Mouse (Mus musculus): ENCODE measurements around the gene Arf3.
"Not testable (repeated sequence)": the region's sequence is repeated elsewhere in the genome, so short reads cannot be mapped to it uniquely, and the experiment has no call there.

Arf3 gene

GRCm38 (mm10) chr15:98754125-98754524, 8.9 kb downstream of the Arf3 start:
- no peak for DNase-seq (ENCODE audit: low spot score in 2 of 2)

DNA sequence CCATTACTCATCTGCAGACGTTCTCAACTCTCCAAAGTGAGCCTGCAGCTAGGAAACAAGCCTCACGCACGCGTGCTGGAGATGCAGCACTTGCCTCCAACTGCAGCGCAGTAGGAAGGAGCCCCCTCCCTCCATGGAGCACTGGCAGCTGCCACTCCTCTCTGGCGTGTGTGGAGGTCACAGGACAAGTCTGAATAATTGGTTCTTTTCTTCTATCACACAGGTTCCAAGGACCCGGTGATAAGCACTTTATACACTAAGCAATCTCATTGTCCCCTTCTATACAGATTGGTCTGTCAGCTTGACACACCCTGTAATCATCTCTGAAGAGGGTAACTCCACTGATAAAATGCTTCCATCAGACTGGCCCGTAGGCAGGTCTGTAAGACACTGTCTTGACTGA, 10.0 kb downstream of the Arf3 start:
- DNase-seq (ENCODE audit: low spot score in 2 of 2): no peak

DNA sequence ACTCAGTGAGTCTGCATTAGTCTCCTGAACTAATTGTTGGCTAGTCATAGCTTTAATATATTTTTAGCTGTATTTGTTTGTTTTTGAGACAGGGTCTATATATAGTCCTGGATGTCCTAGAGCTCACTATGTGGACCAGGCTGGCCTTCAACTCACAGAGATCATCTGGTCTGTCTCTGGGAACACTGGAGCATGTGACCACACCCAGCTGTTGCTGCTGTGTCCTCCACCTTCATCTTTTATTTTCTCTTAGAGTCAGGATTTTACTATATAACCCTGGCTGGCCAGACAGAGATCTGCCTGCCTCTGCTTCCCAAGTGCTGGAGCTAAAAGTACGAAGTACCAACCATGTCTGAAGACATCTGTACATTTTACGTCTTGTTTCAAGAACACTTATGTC, 13.9 kb downstream of the Arf3 start:
- DNase-seq (ENCODE audit: low spot score in 2 of 2): no peak

DNA sequence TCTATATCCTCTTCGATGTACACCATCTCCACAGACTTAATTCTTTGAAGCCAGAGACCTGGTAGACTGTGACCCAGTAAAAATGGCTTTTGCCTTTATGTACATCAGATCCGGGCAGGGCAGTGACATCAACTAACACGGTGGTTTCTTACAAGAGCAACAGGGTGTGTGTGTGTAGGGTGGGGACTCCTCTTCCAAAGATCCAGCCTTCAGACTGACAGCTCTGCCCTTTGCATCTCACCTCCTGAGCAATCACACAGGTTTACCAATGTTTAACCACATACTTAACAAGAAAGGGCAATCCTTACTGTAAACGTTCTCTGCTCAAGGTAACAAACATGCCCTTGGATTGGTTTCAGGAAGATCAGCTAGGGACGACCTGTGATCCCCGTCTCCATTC, 15.7 kb downstream of the Arf3 start:
- no peak for DNase-seq (ENCODE audit: low spot score in 2 of 2)

- DNase-seq (ENCODE audit: low spot score in 2 of 2): no peak
These were observed 16.6 kb downstream of the Arf3 start for GRCm38 (mm10) chr15:98746344-98746965.

DNA sequence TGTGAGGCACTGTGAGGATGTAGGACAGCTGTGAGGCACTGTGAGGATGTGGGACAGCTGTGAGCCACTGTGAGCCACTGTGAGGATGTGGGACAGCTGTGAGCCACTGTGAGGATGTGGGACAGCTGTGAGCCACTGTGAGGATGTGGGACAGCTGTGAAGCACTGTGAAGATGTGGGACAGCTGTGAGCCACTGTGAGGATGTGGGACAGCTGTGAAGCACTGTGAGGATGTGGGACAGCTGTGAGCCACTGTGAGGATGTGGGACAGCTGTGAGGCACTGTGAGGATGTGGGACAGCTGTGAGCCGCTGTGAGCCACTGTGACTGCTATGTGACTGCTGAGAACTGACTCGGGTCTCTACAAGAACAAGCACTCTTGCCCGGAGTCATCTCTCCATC, 19.2 kb downstream of the Arf3 start:
- DNase-seq (ENCODE audit: low spot score in 2 of 2): not testable (repeated sequence)

DNA sequence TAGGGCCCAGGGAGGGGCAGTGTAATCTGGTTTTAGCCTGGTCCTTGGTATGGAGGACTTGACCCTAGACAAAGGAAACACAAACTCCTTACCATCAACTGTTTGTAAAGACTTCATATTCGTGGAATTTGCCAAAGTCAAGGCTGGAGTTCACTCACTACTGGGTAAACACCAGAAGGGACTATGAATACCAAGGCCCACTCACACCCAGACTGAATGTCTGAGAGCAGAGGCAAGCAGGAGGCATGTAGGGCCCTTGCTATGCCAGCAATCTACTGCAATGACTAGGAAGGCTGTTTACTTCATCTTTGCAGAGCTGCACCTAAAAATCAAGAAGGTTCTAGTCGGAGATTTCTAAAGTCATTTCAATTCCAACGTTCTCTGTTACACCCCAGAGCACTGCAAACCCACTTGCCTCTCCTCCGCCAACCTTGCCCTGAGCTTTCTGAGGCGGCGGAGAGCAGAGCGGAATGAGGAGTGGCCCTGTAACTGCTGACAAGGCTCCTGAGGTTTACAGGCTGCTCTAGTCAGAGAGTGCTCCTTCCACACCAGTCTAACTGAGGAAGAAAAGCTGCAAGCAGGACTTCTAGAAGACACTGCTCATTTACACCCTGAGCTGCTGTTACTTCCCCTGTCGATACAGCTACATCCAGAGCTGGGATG, 20.1 kb downstream of the Arf3 start:
- DNase-seq (ENCODE audit: low spot score in 2 of 2): no peak

DNA sequence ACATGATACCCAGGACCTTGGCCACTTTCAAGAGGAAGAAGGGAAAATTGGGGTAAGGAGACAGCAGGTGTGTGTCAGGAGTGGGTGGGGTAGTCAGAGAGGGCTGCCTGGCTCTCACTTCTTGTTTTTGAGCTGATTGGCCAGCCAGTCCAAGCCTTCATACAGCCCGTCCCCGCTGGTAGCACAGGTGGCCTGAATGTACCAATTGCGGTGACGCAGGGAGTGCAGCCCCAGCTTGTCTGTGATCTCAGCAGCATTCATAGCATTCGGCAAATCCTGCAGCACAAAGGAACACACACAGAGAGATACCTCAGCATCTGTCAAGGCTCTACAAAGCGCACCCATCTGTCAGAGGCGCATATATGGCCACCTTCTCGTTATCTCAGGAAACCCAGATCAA, 22.8 kb downstream of the Arf3 start:
- no peak for DNase-seq (ENCODE audit: low spot score in 2 of 2)

DNA sequence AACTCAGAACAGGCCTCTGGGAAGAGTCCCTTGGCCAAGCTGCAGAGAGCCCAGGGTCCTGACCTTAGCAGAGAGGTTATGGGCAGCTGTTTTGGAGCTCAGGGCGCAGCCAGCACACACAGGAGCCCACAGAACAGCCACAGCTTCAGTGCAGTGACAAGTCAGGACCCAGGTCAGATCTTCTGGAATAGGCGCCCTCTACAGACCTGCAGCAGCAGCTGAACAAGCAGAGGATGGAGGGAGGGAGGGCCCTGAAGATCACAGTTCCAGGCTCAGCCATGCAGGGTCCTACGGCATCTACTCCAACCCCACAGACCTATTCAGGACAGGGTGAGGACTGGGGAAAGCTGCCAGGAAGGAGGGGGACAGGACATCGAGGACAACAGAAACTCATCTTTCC, 24.2 kb downstream of the Arf3 start:
- DNase-seq (ENCODE audit: low spot score in 2 of 2): no peak

GRCm38 (mm10) chr15:98737881-98738280, 25.1 kb downstream of the Arf3 start:
- peak in 1 of 2 experiments; percentile 31 for DNase-seq (ENCODE audit: low spot score in 2 of 2)

- no peak for DNase-seq (ENCODE audit: low spot score in 2 of 2)
These were observed 26.5 kb downstream of the Arf3 start for GRCm38 (mm10) chr15:98736521-98736920.

DNA sequence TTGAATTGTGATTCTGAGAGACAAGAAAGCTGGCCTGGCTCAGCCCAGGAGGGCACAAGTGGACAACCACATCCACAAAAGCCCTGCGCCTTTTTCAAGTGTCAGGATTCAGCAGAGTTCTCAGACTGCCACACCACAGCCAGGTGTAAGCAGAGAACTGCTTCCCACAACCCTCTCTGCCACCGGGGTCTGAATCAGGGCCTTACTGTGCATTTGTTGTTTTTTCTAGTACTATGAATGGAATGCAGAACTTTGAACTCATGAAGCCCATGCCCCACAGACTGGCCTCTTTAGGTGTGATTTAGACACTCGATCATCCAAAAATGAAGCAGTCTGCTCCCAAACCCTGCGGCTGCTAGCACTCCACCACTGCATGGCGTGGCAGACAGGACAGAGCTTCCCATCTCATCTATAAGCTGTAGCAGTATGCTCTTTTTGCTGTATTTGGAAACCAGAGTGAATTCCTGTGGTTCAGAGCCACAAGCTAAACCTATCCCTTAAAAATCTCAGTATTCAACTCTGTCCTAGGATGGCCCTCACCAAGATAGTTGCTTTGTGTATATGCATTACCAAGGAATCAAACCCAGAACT, 28.9 kb downstream of the Arf3 start:
- no peak for DNase-seq (ENCODE audit: low spot score in 2 of 2)

GRCm38 (mm10) chr15:98733370-98733769, 29.6 kb downstream of the Arf3 start:
- no peak for DNase-seq (ENCODE audit: low spot score in 2 of 2)

GRCm38 (mm10) chr15:98732006-98732531, 30.9 kb downstream of the Arf3 start:
- no peak for DNase-seq (ENCODE audit: low spot score in 2 of 2)

DNA sequence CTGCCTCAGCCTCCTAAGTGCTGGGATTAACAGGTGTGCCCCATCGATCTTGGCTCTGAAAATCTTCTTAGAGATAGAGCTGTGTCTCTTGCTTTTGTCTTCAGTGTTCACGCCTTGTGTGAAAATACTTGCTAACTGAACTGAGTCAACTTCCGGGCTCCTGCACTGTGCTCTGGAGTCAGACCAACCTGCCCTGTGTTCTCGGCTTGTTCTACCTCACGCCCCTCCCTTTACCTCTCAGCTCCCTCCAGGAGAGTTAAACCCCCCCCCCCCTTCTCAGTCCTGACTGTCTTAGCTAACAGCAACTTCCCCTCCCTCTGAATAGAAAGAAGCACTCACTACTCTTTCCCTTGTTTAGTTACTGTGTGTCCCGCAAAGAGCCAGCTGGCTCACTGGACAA, 32.2 kb downstream of the Arf3 start:
- no peak for DNase-seq (ENCODE audit: low spot score in 2 of 2)

- no peak for DNase-seq (ENCODE audit: low spot score in 2 of 2)
These were observed 33.0 kb downstream of the Arf3 start for GRCm38 (mm10) chr15:98729791-98730545.

DNA sequence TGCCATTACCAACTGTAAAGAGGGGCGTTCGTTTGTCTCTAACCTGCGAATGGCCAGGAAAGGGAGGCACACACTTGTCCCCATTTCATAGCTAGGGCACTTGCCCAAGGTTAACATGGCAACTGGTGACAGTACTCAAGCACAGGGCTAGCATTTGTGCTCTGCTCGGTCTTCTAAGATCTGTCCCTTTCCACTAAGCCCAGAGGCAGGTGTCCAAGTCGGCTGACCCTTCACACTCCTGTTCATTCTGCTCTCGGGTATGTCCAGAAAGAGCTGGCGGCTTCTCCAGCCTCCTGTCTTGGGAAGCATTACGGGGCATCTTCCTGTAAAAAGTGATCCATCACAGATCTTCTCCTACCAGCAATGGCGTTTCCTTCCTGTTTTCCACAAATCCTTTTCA, 34.6 kb downstream of the Arf3 start:
- DNase-seq (ENCODE audit: low spot score in 2 of 2): no peak

DNA sequence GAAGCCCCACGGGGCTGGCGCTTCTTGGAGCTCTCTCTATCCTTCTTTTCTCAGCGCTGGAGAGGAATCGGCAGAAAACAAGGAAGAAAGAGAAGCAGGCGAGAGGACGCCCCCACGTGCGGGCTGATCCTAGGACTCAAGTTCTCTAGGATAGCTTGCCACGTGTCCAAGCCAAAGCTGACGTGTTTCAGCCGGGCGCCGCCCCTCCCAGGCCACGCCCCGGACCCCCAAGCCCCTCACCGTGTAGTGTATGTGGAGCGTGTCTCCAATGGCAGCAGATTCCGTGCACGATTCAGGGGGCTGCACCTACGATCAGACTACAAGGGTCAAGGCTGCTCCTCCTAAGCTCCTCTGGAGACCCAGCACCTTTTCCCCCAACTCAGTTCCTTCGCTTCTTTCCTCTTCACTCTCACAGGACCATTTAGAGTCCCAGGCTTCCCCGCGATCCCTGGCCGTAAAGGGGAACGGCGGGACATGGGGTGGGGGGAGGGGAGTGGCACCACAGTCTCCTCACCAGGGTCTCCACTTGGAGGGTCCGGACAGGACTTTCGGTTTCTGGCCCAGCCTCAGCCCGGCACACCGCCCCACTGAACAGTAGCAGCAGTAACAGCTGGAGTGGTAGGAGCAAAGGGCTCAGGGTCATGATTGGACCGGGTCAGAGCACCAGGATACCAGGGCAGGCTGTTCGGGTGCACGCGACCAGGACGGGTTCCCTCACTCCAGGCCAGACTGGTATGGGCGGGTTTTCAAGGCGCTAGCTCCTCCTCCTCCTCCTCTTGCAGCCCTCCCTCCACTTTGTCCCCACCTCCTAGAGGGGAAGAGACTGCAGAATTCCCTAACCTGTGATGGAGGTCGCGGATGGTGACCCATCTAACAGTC, 35.3 kb downstream of the Arf3 start, which contains the start of gene Fkbp11:
Fkbp11 (minus strand) TSS at position 756 of the 879 bp plus-strand sequence.
- DNase-seq (ENCODE audit: low spot score in 2 of 2): no peak

GRCm38 (mm10) chr15:98726746-98727145, 36.3 kb downstream of the Arf3 start:
- no peak for DNase-seq (ENCODE audit: low spot score in 2 of 2)

DNA sequence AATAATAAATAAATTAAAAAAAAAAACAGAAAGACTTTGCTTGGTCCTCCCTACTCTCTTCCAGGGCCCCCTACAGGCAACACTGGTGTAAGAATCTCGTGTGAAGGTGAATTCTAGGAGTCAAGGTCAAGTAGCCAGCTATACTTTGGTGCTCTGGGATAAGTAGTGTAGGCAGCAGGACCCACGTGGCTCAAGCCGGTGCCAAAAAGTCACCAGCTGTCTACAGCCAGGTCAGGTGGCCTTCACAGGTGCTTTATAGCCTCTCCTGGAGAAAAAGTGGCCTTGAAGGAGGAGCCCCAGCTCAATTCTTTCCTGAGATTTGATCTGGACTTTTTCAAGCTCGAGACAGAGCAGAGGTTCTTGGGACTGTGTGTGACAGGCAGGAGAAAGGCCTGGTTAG, 36.9 kb downstream of the Arf3 start:
- DNase-seq (ENCODE audit: low spot score in 2 of 2): no peak

GRCm38 (mm10) chr15:98724441-98724840, 38.6 kb downstream of the Arf3 start:
- no peak for DNase-seq (ENCODE audit: low spot score in 2 of 2)

Measured in spleen, postnatal 14 days (tissue).